Mouse (Mus musculus): Measurements from ENCODE around the gene Exoc3l. TPM values are rescaled to one million over a fixed set of nuclear protein-coding genes. Genes with fewer than 3 reads are reported as not detected.
A peak's percentile ranks its signal among the peaks of the same experiment; 100 is the strongest.

The Exoc3l gene
- polyA plus RNA-seq, 1 experiment from 2014 or later = 3.7 TPM

DNA sequence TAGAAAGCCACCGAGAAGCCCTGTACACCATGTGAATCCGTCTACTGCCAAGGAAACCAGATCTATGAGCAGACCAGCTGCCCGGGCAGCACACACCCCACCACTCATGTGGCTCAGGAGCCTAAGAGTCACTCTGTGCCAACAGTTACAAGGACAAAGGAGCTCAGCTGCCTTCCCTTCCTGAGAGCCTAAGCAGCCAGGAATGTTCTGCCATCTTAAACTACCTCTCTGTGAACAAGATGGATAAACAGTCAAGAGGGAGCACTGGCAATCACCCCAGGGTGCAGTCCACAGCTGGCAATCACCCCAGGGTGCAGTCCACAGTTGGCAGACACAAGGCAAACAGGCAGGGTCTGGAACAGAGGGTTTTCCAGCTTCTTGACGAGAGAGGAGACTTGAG, 22.0 kb upstream of the Exoc3l start:
- 82% methylated on average over 4 of the region's 4 CpGs for WGBS
- H3K9ac ChIP-seq (ENCODE audit: low read length) = no peak overlapping the region

DNA sequence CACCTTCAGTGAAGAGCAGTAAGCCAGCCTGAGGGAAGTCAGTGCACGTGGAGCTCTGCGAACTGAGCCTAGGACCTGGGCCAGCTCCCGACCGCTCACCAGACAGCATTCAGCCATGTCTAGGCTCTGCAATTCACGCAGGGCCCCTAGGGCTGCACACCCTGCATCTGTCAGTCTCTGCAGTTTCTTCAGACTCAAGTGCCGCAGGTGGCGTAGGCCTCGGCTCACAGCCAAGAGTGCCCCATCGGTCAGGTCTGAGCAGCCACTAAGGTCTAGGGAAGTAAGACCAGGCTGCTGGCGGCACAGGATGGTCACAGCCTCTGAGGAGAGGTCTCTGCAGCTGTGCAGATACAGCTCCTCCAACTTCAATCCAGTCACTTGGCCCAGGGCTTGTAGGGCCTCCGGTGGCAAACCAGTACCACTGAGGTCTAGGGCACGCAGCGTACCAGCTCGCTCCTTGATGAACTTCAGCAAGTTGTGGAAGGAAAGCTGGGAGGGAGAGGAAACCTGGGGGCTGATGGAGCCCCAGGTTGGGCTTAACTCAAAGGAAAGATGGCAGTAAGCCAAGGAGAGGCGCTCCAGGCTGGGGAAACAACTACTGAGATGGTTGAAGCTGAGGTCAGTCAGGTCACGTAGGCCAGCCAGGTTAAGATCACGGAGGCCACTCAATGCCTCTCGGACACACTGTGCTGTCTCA, 19.3 kb upstream of the Exoc3l start:
- Histone ChIP-seq H3K9me3 (ENCODE audit: control insufficient read depth, low read length) (no peaks in the 10 kb centered on the region), H3K4me2 (replicated peaks; ENCODE audit: low read depth) (no peak overlapping the region), H3K4me3 (ENCODE audit: low read depth, low read length) (no peak overlapping the region), H3K27ac (replicated peaks) (no peak overlapping the region), H3K36me3 (ENCODE audit: control insufficient read depth, insufficient read depth, low read length) (peaks cover 13% of the 10 kb centered on the region; the same call in 1 of the 2 replicates), H3K9ac (ENCODE audit: low read length) (no peak overlapping the region), H3K27me3 (ENCODE audit: control insufficient read depth, insufficient read depth, low read length) (no peaks in the 10 kb centered on the region), H3K4me1 (replicated peaks; ENCODE audit: control insufficient read depth, insufficient read depth) (no peaks in the 10 kb centered on the region)
- TF ChIP-seq CTCF (IDR thresholded peaks at IDR 0.05; ENCODE audit: low read depth) = no peak
- no peak for TF ChIP-seq EP300 (optimal IDR thresholded peaks at IDR 0.05)
- DNase-seq (ENCODE audit: low spot score) (no peak), ATAC-seq (ENCODE audit: low FRiP score, low TSS enrichment) (no peak)
- 87% methylated on average over 18 of the region's 18 CpGs for WGBS

More for the DNA sequence above, 22.0 kb upstream of the Exoc3l start:
- no peak overlapping the region for H3K4me2 ChIP-seq (replicated peaks; ENCODE audit: low read depth)
- no peak overlapping the region for H3K27ac ChIP-seq (replicated peaks)
- no peaks in the 10 kb centered on the region for H3K9me3 ChIP-seq (ENCODE audit: control insufficient read depth, low read length)
- TF ChIP-seq EP300 (optimal IDR thresholded peaks at IDR 0.05) = no peak
- TF ChIP-seq CTCF (IDR thresholded peaks at IDR 0.05; ENCODE audit: low read depth) = no peak
- DNase-seq (ENCODE audit: low spot score) (peak; percentile 13), ATAC-seq (ENCODE audit: low FRiP score, low TSS enrichment) (no peak; the same call in 1 of the 2 replicates)
- no peak overlapping the region for H3K4me3 ChIP-seq (ENCODE audit: low read depth, low read length)
- H3K4me1 ChIP-seq (replicated peaks; ENCODE audit: control insufficient read depth, insufficient read depth) = no peaks in the 10 kb centered on the region
- H3K27me3 ChIP-seq (ENCODE audit: control insufficient read depth, insufficient read depth, low read length) = no peaks in the 10 kb centered on the region
- peaks cover 12% of the 10 kb centered on the region; the same call in 1 of the 2 replicates for H3K36me3 ChIP-seq (ENCODE audit: control insufficient read depth, insufficient read depth, low read length)

DNA sequence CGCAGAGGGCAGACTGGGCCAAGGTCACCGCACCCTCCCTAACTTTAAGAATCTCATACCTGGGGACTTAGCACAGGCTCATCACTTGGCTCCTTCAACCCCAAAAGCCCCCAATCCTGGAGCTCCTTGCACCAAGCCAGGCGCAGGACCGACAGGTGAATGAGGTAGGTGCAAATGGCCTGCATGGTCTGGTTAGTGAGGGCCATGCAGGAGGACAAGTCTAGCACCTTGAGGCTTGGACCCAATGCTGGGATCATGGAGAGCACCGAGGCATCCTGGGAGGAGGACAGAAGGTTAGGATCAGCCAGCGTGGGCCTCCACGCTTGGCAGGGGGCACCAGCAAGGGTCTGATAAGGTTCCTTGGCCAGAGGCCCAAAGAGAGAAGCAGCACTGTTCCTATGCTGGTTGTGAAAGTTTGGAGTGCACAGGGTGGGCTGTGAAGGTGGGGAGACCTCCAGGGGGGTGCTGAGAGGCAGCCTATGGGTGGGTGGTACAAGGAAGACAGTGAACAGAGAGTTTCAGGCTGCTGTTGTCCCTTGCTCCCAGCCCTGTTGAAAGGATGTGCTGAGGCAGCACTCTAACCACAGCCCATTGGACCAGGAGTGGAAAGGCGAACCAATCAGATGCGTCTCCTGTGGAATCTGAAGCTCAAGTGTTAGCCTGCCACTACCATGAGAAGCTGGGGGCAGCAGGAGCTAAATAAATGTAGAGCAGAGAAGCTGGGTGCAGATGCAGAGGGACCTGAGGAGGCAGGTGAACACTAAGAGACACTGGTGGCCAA, 17.9 kb upstream of the Exoc3l start:
- Histone ChIP-seq H3K9me3 (ENCODE audit: control insufficient read depth, low read length) (no peaks in the 10 kb centered on the region), H3K4me3 (ENCODE audit: low read depth, low read length) (no peak overlapping the region), H3K4me2 (replicated peaks; ENCODE audit: low read depth) (no peak overlapping the region), H3K4me1 (replicated peaks; ENCODE audit: control insufficient read depth, insufficient read depth) (no peaks in the 10 kb centered on the region), H3K36me3 (ENCODE audit: control insufficient read depth, insufficient read depth, low read length) (peaks cover 13% of the 10 kb centered on the region), H3K27me3 (ENCODE audit: control insufficient read depth, insufficient read depth, low read length) (no peaks in the 10 kb centered on the region), H3K9ac (ENCODE audit: low read length) (no peak overlapping the region), H3K27ac (replicated peaks) (no peak overlapping the region)
- no peak for DNase-seq (ENCODE audit: low spot score)
- TF ChIP-seq EP300 (optimal IDR thresholded peaks at IDR 0.05) (no peak), CTCF (IDR thresholded peaks at IDR 0.05; ENCODE audit: low read depth) (no peak)
- WGBS = 79% methylated on average over 9 of the region's 9 CpGs
- ATAC-seq (ENCODE audit: low FRiP score, low TSS enrichment) = no peak

DNA sequence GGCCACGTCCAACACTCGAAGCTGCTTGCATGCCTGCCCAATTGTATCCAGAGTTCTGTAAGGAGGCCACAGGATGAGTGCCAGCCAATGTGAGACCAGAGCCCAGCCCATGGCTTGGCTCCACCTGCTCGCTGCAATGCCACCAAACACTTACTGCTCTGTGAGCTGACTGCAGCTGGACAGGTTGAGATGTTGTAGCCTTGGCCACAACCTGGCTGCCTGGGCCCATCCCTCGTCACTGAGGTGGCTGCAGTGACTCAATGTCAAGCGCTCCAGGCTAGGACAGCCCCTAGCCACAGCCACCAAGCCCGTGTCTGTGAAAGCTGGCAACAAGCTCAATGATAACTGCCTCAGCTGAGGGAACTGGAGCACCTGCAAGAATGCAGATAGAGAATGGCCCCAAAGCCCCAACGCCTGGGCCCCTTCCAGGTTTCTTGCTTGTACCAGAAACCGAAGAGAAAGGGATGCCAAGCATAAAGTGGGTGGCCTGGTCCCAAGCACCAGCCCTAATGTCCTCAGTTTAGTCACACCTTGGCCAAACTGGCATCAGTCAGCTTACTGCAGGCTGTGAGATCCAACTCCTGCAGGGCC, 17.1 kb upstream of the Exoc3l start:
- Histone ChIP-seq H3K9me3 (ENCODE audit: control insufficient read depth, low read length) (no peaks in the 10 kb centered on the region), H3K4me1 (replicated peaks; ENCODE audit: control insufficient read depth, insufficient read depth) (no peaks in the 10 kb centered on the region), H3K9ac (ENCODE audit: low read length) (no peak overlapping the region), H3K27ac (replicated peaks) (no peak overlapping the region), H3K36me3 (ENCODE audit: control insufficient read depth, insufficient read depth, low read length) (peaks cover 14% of the 10 kb centered on the region), H3K4me2 (replicated peaks; ENCODE audit: low read depth) (no peak overlapping the region), H3K4me3 (ENCODE audit: low read depth, low read length) (no peak overlapping the region), H3K27me3 (ENCODE audit: control insufficient read depth, insufficient read depth, low read length) (no peaks in the 10 kb centered on the region)
- DNase-seq (ENCODE audit: low spot score) (no peak), ATAC-seq (ENCODE audit: low FRiP score, low TSS enrichment) (no peak)
- 90% methylated on average over 8 of the region's 8 CpGs for WGBS
- TF ChIP-seq EP300 (optimal IDR thresholded peaks at IDR 0.05) (no peak), CTCF (IDR thresholded peaks at IDR 0.05; ENCODE audit: low read depth) (no peak)

DNA sequence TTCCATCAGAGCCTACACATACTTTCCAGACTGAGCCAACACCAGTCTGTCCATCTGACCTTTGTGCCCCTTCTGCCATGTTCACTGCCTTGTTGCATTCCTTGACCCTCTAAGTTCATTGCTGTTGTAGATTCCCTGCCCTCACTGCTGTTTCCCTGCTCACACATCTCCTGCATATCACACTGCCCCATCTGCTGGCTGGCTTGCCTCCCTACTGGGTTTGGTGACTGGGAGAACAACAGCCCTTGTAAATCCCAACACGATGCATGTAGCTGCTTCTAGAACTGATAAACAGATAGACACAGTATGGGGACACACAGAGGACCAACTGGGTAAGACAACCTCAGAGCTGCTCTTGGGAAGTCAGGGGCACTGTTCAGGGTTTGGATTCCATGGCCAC, 15.8 kb upstream of the Exoc3l start:
- H3K9me3 ChIP-seq (ENCODE audit: control insufficient read depth, low read length) = no peaks in the 10 kb centered on the region
- H3K4me2 ChIP-seq (replicated peaks; ENCODE audit: low read depth) = no peak overlapping the region
- ATAC-seq (ENCODE audit: low FRiP score, low TSS enrichment) = no peak
- TF ChIP-seq CTCF (IDR thresholded peaks at IDR 0.05; ENCODE audit: low read depth) = 0 out of 2 replicates have a peak, but pooled peaks have one; percentile 19
- TF ChIP-seq EP300 (optimal IDR thresholded peaks at IDR 0.05) = no peak
- H3K4me3 ChIP-seq (ENCODE audit: low read depth, low read length) = no peak overlapping the region
- 79% methylated on average over 1 of the region's 1 CpGs for WGBS
- H3K4me1 ChIP-seq (replicated peaks; ENCODE audit: control insufficient read depth, insufficient read depth) = no peaks in the 10 kb centered on the region
- no peak for DNase-seq (ENCODE audit: low spot score)
- no peak overlapping the region for H3K27ac ChIP-seq (replicated peaks)
- peaks cover 16% of the 10 kb centered on the region for H3K36me3 ChIP-seq (ENCODE audit: control insufficient read depth, insufficient read depth, low read length)
- no peaks in the 10 kb centered on the region for H3K27me3 ChIP-seq (ENCODE audit: control insufficient read depth, insufficient read depth, low read length)
- no peak overlapping the region for H3K9ac ChIP-seq (ENCODE audit: low read length)

Measured in stomach, postnatal 0 days (tissue).